Mouse (Mus musculus) T-cell, adult 66 days (primary cell): ENCODE data around the gene Tiparp. TPM values are rescaled to one million over a fixed set of nuclear protein-coding genes. Genes with fewer than 3 reads are reported as not detected.

Source experiments
- total RNA-seq, 2 experiments: library from RNA; stranded (reverse); gene quantifications; 3 replicates in 1 of 2; 4 replicates in 1 of 2; pipeline ENCODE4 v1.2.4; 2023

Tiparp gene
- total RNA-seq: 10 to 100 TPM; 30.2 to 34.8 TPM

GRCm38 (mm10) chr3:65527691-65528601, at the start of gene Tiparp:
TSS of gene Tiparp (plus strand) at chr3:65528410.

Other genes with a start within 250 kb of the Tiparp start
- 10 to 100 TPM; 85.6 to 86.1 TPM for gene Ssr3, start 135.8 kb upstream of the Tiparp start, total RNA-seq
- gene Lekr1, start 137.8 kb downstream of the Tiparp start, total RNA-seq: under 1 TPM; 0.23 to 0.50 TPM